Mouse (Mus musculus): ENCODE measurements around the gene Alcam.

DNA sequence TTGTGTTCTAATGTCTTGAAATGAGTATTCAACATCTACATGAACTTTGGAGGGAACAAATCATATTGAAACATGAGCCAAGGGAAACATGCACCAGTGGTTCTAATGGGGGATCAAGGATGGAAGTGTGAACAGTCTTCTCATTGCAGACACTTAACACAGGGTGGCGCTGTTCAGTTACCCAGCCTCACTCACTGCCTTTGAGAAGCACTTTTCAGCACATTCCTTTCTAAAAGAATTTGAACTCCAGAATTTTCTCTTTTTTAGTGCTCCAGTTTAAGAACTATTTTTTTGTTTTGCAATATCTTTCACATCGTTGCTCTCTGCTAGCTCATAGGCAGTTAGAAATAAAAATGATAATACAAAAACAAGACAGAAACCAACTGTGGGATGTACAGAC lies 234.8 kb downstream of the Alcam start:
- TF ChIP-seq POLR2A (IDR thresholded peaks at IDR 0.05; ENCODE audit: insufficient read depth, low read depth, low read length): no peak
- peak; percentile 56 for TF ChIP-seq CTCF (IDR thresholded peaks at IDR 0.05)
- no peak for TF ChIP-seq EP300 (IDR thresholded peaks at IDR 0.05; ENCODE audit: insufficient read depth, low read depth, low read length)
